Mouse (Mus musculus): Measurements from ENCODE around the gene Ift140. TPM values are rescaled to one million over a fixed set of nuclear protein-coding genes. Genes with fewer than 3 reads are reported as not detected.

The Ift140 gene
- total and polyA plus RNA-seq, 3 experiments: 3.4 to 9.0 TPM; not detected in 1

GRCm38 (mm10) chr17:25101338-25101737 is 85.5 kb downstream of the Ift140 start:
- H3K36me3 ChIP-seq (ENCODE audit: control insufficient read depth in 1 of 2, insufficient read depth in 2 of 2, low read length in 2 of 2): no peaks in the 10 kb centered on the region; a peak in 1 of 4 replicates
- no peak for TF ChIP-seq MYB (IDR thresholded peaks at IDR 0.05; ENCODE audit: low read depth, low read length)
- TF ChIP-seq SIN3A (IDR thresholded peaks at IDR 0.05; ENCODE audit: low read length): no peak

GRCm38 (mm10) chr17:25107786-25108185 is 91.9 kb downstream of the Ift140 start:
- Histone ChIP-seq H3K27me3 (ENCODE audit: control insufficient read depth in 1 of 2, insufficient read depth in 2 of 2, low read length in 2 of 2) (no peaks in the 10 kb centered on the region), H3K4me3 (ENCODE audit: control insufficient read depth in 1 of 2, insufficient read depth in 1 of 2, low read depth in 2 of 2, low read length in 2 of 2) (no peak overlapping the region), H3K27ac (ENCODE audit: control insufficient read depth, low read depth, low read length) (no peak overlapping the region), H3K4me1 (ENCODE audit: control insufficient read depth in 1 of 2, insufficient read depth in 2 of 2, low read length in 2 of 2) (no peaks in the 10 kb centered on the region), H3K36me3 (ENCODE audit: control insufficient read depth in 1 of 2, insufficient read depth in 2 of 2, low read length in 2 of 2) (peaks cover 0 to 2% of the 10 kb centered on the region in 2 experiments; a peak in 1 of 4 replicates), H3K9me3 (replicated peaks; ENCODE audit: insufficient read depth, low read length) (no peaks in the 10 kb centered on the region), H3K79me2 (ENCODE audit: control insufficient read depth, insufficient read depth, low read length, poor library complexity) (no peaks in the 10 kb centered on the region), H3K9ac (ENCODE audit: control insufficient read depth, low read depth, low read length, poor library complexity, severe bottlenecking) (no peak overlapping the region)
- no peak for DNase-seq (ENCODE audit: low read depth, low spot score)
- TF ChIP-seq GABPA (IDR thresholded peaks at IDR 0.05; ENCODE audit: low read depth, low read length) (no peak), ZMIZ1 (IDR thresholded peaks at IDR 0.05; ENCODE audit: low read depth, low read length) (no peak), CHD2 (IDR thresholded peaks at IDR 0.05; ENCODE audit: low read length) (no peak), MEF2A (IDR thresholded peaks at IDR 0.05; ENCODE audit: extremely low read depth, insufficient replicate concordance, low read depth, low read length, poor library complexity, severe bottlenecking) (no peak), MYB (IDR thresholded peaks at IDR 0.05; ENCODE audit: low read depth, low read length) (no peak), GATA1 (IDR thresholded peaks at IDR 0.05; ENCODE audit: low read depth, low read length) (no peak), EP300 (IDR thresholded peaks at IDR 0.05; ENCODE audit: low read depth in 1 of 2, low read length in 2 of 2) (no peak), RCOR1 (IDR thresholded peaks at IDR 0.05; ENCODE audit: low read depth, low read length) (no peak)

More at GRCm38 (mm10) chr17:25101338-25101737, 85.5 kb downstream of the Ift140 start:
- Histone ChIP-seq H3K4me1 (ENCODE audit: control insufficient read depth in 1 of 2, insufficient read depth in 2 of 2, low read length in 2 of 2) (no peaks in the 10 kb centered on the region), H3K27ac (ENCODE audit: control insufficient read depth, low read depth, low read length) (no peak overlapping the region), H3K79me2 (ENCODE audit: control insufficient read depth, insufficient read depth, low read length, poor library complexity) (no peaks in the 10 kb centered on the region), H3K9ac (ENCODE audit: control insufficient read depth, low read depth, low read length, poor library complexity, severe bottlenecking) (no peak overlapping the region), H3K27me3 (ENCODE audit: control insufficient read depth in 1 of 2, insufficient read depth in 2 of 2, low read length in 2 of 2) (no peaks in the 10 kb centered on the region), H3K4me3 (ENCODE audit: control insufficient read depth in 1 of 2, insufficient read depth in 1 of 2, low read depth in 2 of 2, low read length in 2 of 2) (no peak overlapping the region), H3K9me3 (replicated peaks; ENCODE audit: insufficient read depth, low read length) (no peaks in the 10 kb centered on the region)
- DNase-seq (ENCODE audit: low read depth, low spot score): no peak

- Histone ChIP-seq H3K4me3 (ENCODE audit: control insufficient read depth in 1 of 2, insufficient read depth in 1 of 2, low read depth in 2 of 2, low read length in 2 of 2) (no peak overlapping the region), H3K36me3 (ENCODE audit: control insufficient read depth in 1 of 2, insufficient read depth in 2 of 2, low read length in 2 of 2) (peaks cover 1 to 2% of the 10 kb centered on the region in 2 experiments; a peak in 3 of 4 replicates), H3K27me3 (ENCODE audit: control insufficient read depth in 1 of 2, insufficient read depth in 2 of 2, low read length in 2 of 2) (no peaks in the 10 kb centered on the region), H3K79me2 (ENCODE audit: control insufficient read depth, insufficient read depth, low read length, poor library complexity) (peaks cover 3% of the 10 kb centered on the region), H3K4me1 (ENCODE audit: control insufficient read depth in 1 of 2, insufficient read depth in 2 of 2, low read length in 2 of 2) (peaks cover 0 to under 1% of the 10 kb centered on the region in 2 experiments; a peak in 2 of 4 replicates), H3K9me3 (replicated peaks; ENCODE audit: insufficient read depth, low read length) (no peaks in the 10 kb centered on the region), H3K27ac (ENCODE audit: control insufficient read depth, low read depth, low read length) (no peak overlapping the region), H3K9ac (ENCODE audit: control insufficient read depth, low read depth, low read length, poor library complexity, severe bottlenecking) (no peak overlapping the region)
- TF ChIP-seq KAT2A (conservative IDR thresholded peaks at IDR 0.05; ENCODE audit: low read depth, low read length) (no peak), SMC3 (IDR thresholded peaks at IDR 0.05; ENCODE audit: low read depth, low read length) (peak; percentile 26; the same call in 1 of the 2 replicates), USF2 (IDR thresholded peaks at IDR 0.05; ENCODE audit: borderline replicate concordance in 1 of 2, insufficient read depth in 1 of 2, low read depth in 1 of 2, low read length in 2 of 2) (no peak), GATA1 (IDR thresholded peaks at IDR 0.05; ENCODE audit: low read depth, low read length) (no peak), CTCF (IDR thresholded peaks at IDR 0.05 in 2 of 3, conservative IDR thresholded peaks at IDR 0.05 in 1 of 3; ENCODE audit: control insufficient read depth in 1 of 3, insufficient read depth in 1 of 3, low read depth in 2 of 3, low read length in 3 of 3, poor library complexity in 1 of 3, severe bottlenecking in 1 of 3) (peak; percentile 35 to 51 (median 36))
- DNase-seq (ENCODE audit: low read depth, low spot score): peak; percentile 43
These were observed 93.7 kb downstream of the Ift140 start for GRCm38 (mm10) chr17:25109578-25109977.

Measured in MEL (cell line).